Mouse (Mus musculus): ENCODE data around the gene Wdr25.

DNA sequence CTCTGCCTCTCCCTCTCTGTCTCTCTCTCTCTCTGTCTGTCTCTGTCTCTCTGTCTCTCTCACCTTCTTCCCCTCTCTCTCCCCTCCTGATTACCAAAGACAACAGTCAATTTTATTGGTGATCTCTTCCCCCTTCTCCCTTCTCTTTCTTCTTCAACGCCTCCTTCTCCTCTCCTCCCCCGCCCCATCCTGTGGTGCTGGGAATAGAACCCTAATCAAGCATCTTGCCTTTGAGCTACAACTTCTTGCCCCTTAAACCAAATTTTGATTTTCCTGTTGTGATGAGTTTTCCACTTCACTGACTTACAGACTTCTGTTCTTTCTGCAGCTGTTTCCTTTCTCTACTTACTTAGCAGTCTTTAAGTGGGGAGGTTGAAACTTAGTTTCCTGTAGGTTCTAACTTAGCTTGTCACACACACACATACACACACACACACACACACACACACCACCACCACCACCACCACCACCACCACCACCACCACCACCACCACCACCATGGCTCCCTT, 181.4 kb downstream of the Wdr25 start:
- TF ChIP-seq CHD2 (IDR thresholded peaks at IDR 0.05; ENCODE audit: low read depth, low read length) (no peak), ZC3H11A (IDR thresholded peaks at IDR 0.05; ENCODE audit: borderline replicate concordance, low read depth, low read length) (no peak), MAFK (IDR thresholded peaks at IDR 0.05; ENCODE audit: insufficient read depth, low read depth, low read length) (no peak), HCFC1 (IDR thresholded peaks at IDR 0.05; ENCODE audit: borderline replicate concordance, insufficient read depth, low read length) (no peak)
